Mouse (Mus musculus) MEL (cell line): ENCODE data around the gene Mthfd2. TPM values are rescaled to one million over a fixed set of nuclear protein-coding genes. Genes with fewer than 3 reads are reported as not detected.

Source experiments
- DNase-seq: peaks from one replicate; pipeline ENCODE4 v3.0.0; 2011; ENCODE audit warnings: low read depth, low spot score
- H3K27ac ChIP-seq: 2 replicates; pipeline ENCODE4 v1.5.1; 2012; ENCODE audit warnings: low read depth, mild to moderate bottlenecking, control low read depth, low read length, moderate library complexity; ENCODE audit not compliant: control insufficient read depth
- H3K27me3 ChIP-seq, 2 experiments: fragments of 150-350 bp in 1 of 2; sonication (generic) in 1 of 2; 2 replicates each; pipeline ENCODE4 v1.6.1; 2012; ENCODE audit warnings: low read length in 2 of 2, mild to moderate bottlenecking in 2 of 2, improper control_type of control experiment in 1 of 2, moderate library complexity in 1 of 2; ENCODE audit not compliant: insufficient read depth in 2 of 2, control insufficient read depth in 1 of 2
- H3K36me3 ChIP-seq, 2 experiments: 2 replicates each; pipeline ENCODE4 v1.6.1; 2012 to 2014; ENCODE audit warnings: low read length in 2 of 2, improper control_type of control experiment in 1 of 2, inconsistent platforms in 1 of 2, mild to moderate bottlenecking in 1 of 2; ENCODE audit not compliant: insufficient read depth in 2 of 2, control insufficient read depth in 1 of 2
- H3K4me1 ChIP-seq, 2 experiments: fragments of 150-350 bp in 1 of 2; sonication (generic) in 1 of 2; 2 replicates each; pipeline ENCODE4 v1.6.1; 2012; ENCODE audit warnings: low read length in 2 of 2, improper control_type of control experiment in 1 of 2, mild to moderate bottlenecking in 1 of 2; ENCODE audit not compliant: insufficient read depth in 2 of 2, control insufficient read depth in 1 of 2
- H3K4me3 ChIP-seq, 2 experiments: fragments of 150-350 bp in 1 of 2; sonication (generic) in 1 of 2; 2 replicates each; pipeline ENCODE4 v1.5.1; 2012; ENCODE audit warnings: low read depth in 2 of 2, low read length in 2 of 2, mild to moderate bottlenecking in 2 of 2, moderate library complexity in 2 of 2, control low read depth in 1 of 2, improper control_type of control experiment in 1 of 2; ENCODE audit not compliant: control insufficient read depth in 1 of 2, insufficient read depth in 1 of 2
- H3K79me2 ChIP-seq: 2 replicates; pipeline ENCODE4 v1.6.1; 2012; ENCODE audit warnings: mild to moderate bottlenecking, low read length, moderate library complexity; ENCODE audit not compliant: control insufficient read depth, poor library complexity, insufficient read depth
- H3K9ac ChIP-seq: 2 replicates; pipeline ENCODE4 v1.6.1; 2012; ENCODE audit warnings: low read depth, mild to moderate bottlenecking, control low read depth, low read length, moderate library complexity; ENCODE audit not compliant: control insufficient read depth, poor library complexity, severe bottlenecking
- H3K9me3 ChIP-seq: fragments of 150-350 bp; sonication (generic); replicated peaks from 2 replicates; pipeline ENCODE4 v1.6.1; 2012; ENCODE audit warnings: mild to moderate bottlenecking, low read length, improper control_type of control experiment, moderate library complexity; ENCODE audit not compliant: insufficient read depth
- CHD1 ChIP-seq: IDR thresholded peaks from 2 replicates; pipeline ENCODE4 v1.6.1; 2012; ENCODE audit warnings: low read depth, mild to moderate bottlenecking, inconsistent platforms, low read length, improper control_type of control experiment
- CHD2 ChIP-seq: IDR thresholded peaks from 2 replicates; pipeline ENCODE4 v1.6.1; 2011; ENCODE audit warnings: low read length, improper control_type of control experiment
- CTCF ChIP-seq, 3 experiments: IDR thresholded peaks in 2 of 3; conservative IDR thresholded peaks in 1 of 3; 2 replicates each; pipeline ENCODE4 v1.5.1; 2011 to 2012; ENCODE audit warnings: low read length in 3 of 3, low read depth in 2 of 3, mild to moderate bottlenecking in 2 of 3, improper control_type of control experiment in 1 of 3, inconsistent platforms in 1 of 3, mixed read lengths in 1 of 3, moderate library complexity in 1 of 3; ENCODE audit not compliant: control insufficient read depth in 1 of 3, insufficient read depth in 1 of 3, poor library complexity in 1 of 3, severe bottlenecking in 1 of 3
- E2F4 ChIP-seq: IDR thresholded peaks from 2 replicates; pipeline ENCODE4 v1.6.1; 2011; ENCODE audit warnings: low read depth, low read length, improper control_type of control experiment, borderline replicate concordance
- EP300 ChIP-seq, 2 experiments: IDR thresholded peaks; 2 replicates each; pipeline ENCODE4 v1.6.1; 2011; ENCODE audit warnings: improper control_type of control experiment in 2 of 2, low read length in 2 of 2, low read depth in 1 of 2, mild to moderate bottlenecking in 1 of 2
- ETS1 ChIP-seq: IDR thresholded peaks from 2 replicates; pipeline ENCODE4 v1.6.1; 2012; ENCODE audit warnings: low read depth, mild to moderate bottlenecking, inconsistent platforms, low read length, improper control_type of control experiment, moderate library complexity
- GABPA ChIP-seq: IDR thresholded peaks from 2 replicates; pipeline ENCODE4 v1.6.1; 2012; ENCODE audit warnings: low read depth, mild to moderate bottlenecking, inconsistent platforms, low read length, improper control_type of control experiment, moderate library complexity
- HCFC1 ChIP-seq: IDR thresholded peaks from 2 replicates; pipeline ENCODE4 v1.6.1; 2012; ENCODE audit warnings: low read depth, mild to moderate bottlenecking, inconsistent platforms, low read length, improper control_type of control experiment, moderate library complexity
- JUND ChIP-seq: IDR thresholded peaks from 2 replicates; pipeline ENCODE4 v1.6.1; 2011; ENCODE audit warnings: low read depth, mild to moderate bottlenecking, improper control_type of control experiment, low read length
- KAT2A ChIP-seq: conservative IDR thresholded peaks from 2 replicates; pipeline ENCODE4 v1.6.1; 2012; ENCODE audit warnings: low read depth, low read length, improper control_type of control experiment, inconsistent platforms
- MAFK ChIP-seq: IDR thresholded peaks from 2 replicates; pipeline ENCODE4 v1.6.1; 2011; ENCODE audit warnings: low read depth, mild to moderate bottlenecking, low read length, improper control_type of control experiment, borderline replicate concordance
- MAX ChIP-seq: IDR thresholded peaks from 2 replicates; pipeline ENCODE4 v1.6.1; 2011; ENCODE audit warnings: low read length, improper control_type of control experiment
- MAZ ChIP-seq: IDR thresholded peaks from 2 replicates; pipeline ENCODE4 v1.6.1; 2012; ENCODE audit warnings: low read depth, mild to moderate bottlenecking, inconsistent platforms, low read length, improper control_type of control experiment
- MEF2A ChIP-seq: IDR thresholded peaks from 2 replicates; pipeline ENCODE4 v1.6.1; 2014; ENCODE audit warnings: low read depth, mild to moderate bottlenecking, inconsistent platforms, low read length, improper control_type of control experiment; ENCODE audit not compliant: poor library complexity, insufficient replicate concordance, severe bottlenecking; ENCODE audit errors: extremely low read depth
- MXI1 ChIP-seq: IDR thresholded peaks from 2 replicates; pipeline ENCODE4 v1.6.1; 2011; ENCODE audit warnings: mild to moderate bottlenecking, low read depth, low read length, improper control_type of control experiment
- MYB ChIP-seq: IDR thresholded peaks from 2 replicates; pipeline ENCODE4 v1.6.1; 2011; ENCODE audit warnings: mild to moderate bottlenecking, low read depth, low read length, improper control_type of control experiment
- MYC ChIP-seq: IDR thresholded peaks from 2 replicates; pipeline ENCODE4 v1.6.1; 2011; ENCODE audit warnings: low read depth, mild to moderate bottlenecking, low read length, improper control_type of control experiment, moderate library complexity
- NELFE ChIP-seq: IDR thresholded peaks from 2 replicates; pipeline ENCODE4 v1.6.1; 2011; ENCODE audit warnings: low read depth, low read length, improper control_type of control experiment
- NRF1 ChIP-seq: IDR thresholded peaks from 2 replicates; pipeline ENCODE4 v1.6.1; 2014; ENCODE audit warnings: low read depth, mild to moderate bottlenecking, inconsistent platforms, low read length, improper control_type of control experiment, moderate library complexity; ENCODE audit not compliant: poor library complexity, insufficient read depth, severe bottlenecking
- POLR2A ChIP-seq, 2 experiments: IDR thresholded peaks; 2 replicates each; pipeline ENCODE4 v1.6.1; 2011 to 2012; ENCODE audit warnings: low read length in 2 of 2, mild to moderate bottlenecking in 2 of 2, control low read depth in 1 of 2, improper control_type of control experiment in 1 of 2, low read depth in 1 of 2, moderate library complexity in 1 of 2; ENCODE audit not compliant: control insufficient read depth in 1 of 2, insufficient read depth in 1 of 2, poor library complexity in 1 of 2
- SMC3 ChIP-seq: IDR thresholded peaks from 2 replicates; pipeline ENCODE4 v1.6.1; 2011; ENCODE audit warnings: low read depth, low read length, improper control_type of control experiment
- TCF12 ChIP-seq: IDR thresholded peaks from 2 replicates; pipeline ENCODE4 v1.6.1; 2014; ENCODE audit warnings: low read depth, mild to moderate bottlenecking, inconsistent platforms, low read length, improper control_type of control experiment, moderate library complexity
- UBTF ChIP-seq: IDR thresholded peaks from 2 replicates; pipeline ENCODE4 v1.6.1; 2012; ENCODE audit warnings: low read depth, mild to moderate bottlenecking, inconsistent platforms, low read length, improper control_type of control experiment, moderate library complexity, borderline replicate concordance; ENCODE audit not compliant: insufficient read depth
- USF1 ChIP-seq: IDR thresholded peaks from 2 replicates; pipeline ENCODE4 v1.6.1; 2014; ENCODE audit warnings: low read depth, mild to moderate bottlenecking, inconsistent platforms, low read length, improper control_type of control experiment, moderate library complexity
- USF2 ChIP-seq, 2 experiments: IDR thresholded peaks; 2 replicates each; pipeline ENCODE4 v1.6.1; 2011 to 2012; ENCODE audit warnings: improper control_type of control experiment in 2 of 2, low read length in 2 of 2, borderline replicate concordance in 1 of 2, inconsistent platforms in 1 of 2, low read depth in 1 of 2, mild to moderate bottlenecking in 1 of 2; ENCODE audit not compliant: insufficient read depth in 1 of 2
- ZKSCAN1 ChIP-seq: IDR thresholded peaks from 2 replicates; pipeline ENCODE4 v1.6.1; 2012; ENCODE audit warnings: low read depth, mild to moderate bottlenecking, inconsistent platforms, low read length, improper control_type of control experiment, moderate library complexity
- ZMIZ1 ChIP-seq: IDR thresholded peaks from 2 replicates; pipeline ENCODE4 v1.6.1; 2012; ENCODE audit warnings: low read depth, mild to moderate bottlenecking, inconsistent platforms, low read length, improper control_type of control experiment, moderate library complexity
- ZNF384 ChIP-seq: IDR thresholded peaks from 2 replicates; pipeline ENCODE4 v1.6.1; 2012; ENCODE audit warnings: low read depth, mild to moderate bottlenecking, inconsistent platforms, low read length, improper control_type of control experiment
- polyA plus RNA-seq, 2 experiments: library from polyadenylated mRNA; stranded (reverse) in 1 of 2; unstranded in 1 of 2; fragments of >175 nt in 1 of 2; fragments of >200 nt in 1 of 2; gene quantifications; 2 replicates each; pipeline versions ENCODE4 v1.2.1 to v1.2.4; 2012; ENCODE audit warnings: low replicate concordance in 2 of 2, low read depth in 1 of 2; ENCODE audit not compliant: insufficient read length in 2 of 2, insufficient read depth in 1 of 2, missing spikeins in 1 of 2
- total RNA-seq: library from RNA; depleted of rRNA; stranded (reverse); fragments of 300-350 nt; gene quantifications from 2 replicates; pipeline ENCODE4 v1.2.3, GENCODE M21; 2012

Gene Mthfd2
- total and polyA plus RNA-seq, 3 experiments = 80.5 to 558 (median 219) TPM

- no peaks in the 10 kb centered on the region for H3K9me3 ChIP-seq
- H3K4me3 ChIP-seq = no peak overlapping the region; a peak in 1 of 4 replicates
- H3K36me3 ChIP-seq = peaks cover 7 to 27% of the 10 kb centered on the region in 2 experiments
- peaks cover 13 to 32% of the 10 kb centered on the region in 2 experiments for H3K4me1 ChIP-seq
- no peaks in the 10 kb centered on the region for H3K27me3 ChIP-seq
- peaks cover 16% of the 10 kb centered on the region for H3K79me2 ChIP-seq
- peak overlapping the region; percentile 53 for H3K9ac ChIP-seq
- no peak for DNase-seq
- peak overlapping the region; percentile 92 for H3K27ac ChIP-seq
- TF ChIP-seq ZKSCAN1 (no peak), MYB (no peak)
These were observed 27.1 kb upstream of the Mthfd2 start for GRCm38 (mm10) chr6:83352666-83353410.

- DNase-seq = peak; percentile 94
- Histone ChIP-seq H3K36me3 (peaks cover 2 to 32% of the 10 kb centered on the region in 2 experiments; a peak in 3 of 4 replicates), H3K4me3 (peak overlapping the region; percentile 15 to 39), H3K4me1 (peaks cover 17 to 34% of the 10 kb centered on the region in 2 experiments), H3K9ac (peak overlapping the region; percentile 87), H3K9me3 (no peaks in the 10 kb centered on the region), H3K27ac (peak overlapping the region; percentile 92), H3K27me3 (no peaks in the 10 kb centered on the region), H3K79me2 (peaks cover 16% of the 10 kb centered on the region)
- TF ChIP-seq TCF12 (peak; percentile 98), CHD1 (no peak), MEF2A (no peak), SMC3 (peak; percentile 33; the same call in 1 of the 2 replicates), EP300 (IDR thresholded peaks at IDR 0.05; ENCODE audit: low read depth in 1 of 2, low read length in 2 of 2) (peak; percentile 93 to 95), USF2 (IDR thresholded peaks at IDR 0.05; ENCODE audit: borderline replicate concordance in 1 of 2, insufficient read depth in 1 of 2, low read depth in 1 of 2, low read length in 2 of 2) (no peak), NRF1 (no peak), CTCF (IDR thresholded peaks at IDR 0.05 in 2 of 3, conservative IDR thresholded peaks at IDR 0.05 in 1 of 3; ENCODE audit: control insufficient read depth in 1 of 3, insufficient read depth in 1 of 3, low read depth in 2 of 3, low read length in 3 of 3, poor library complexity in 1 of 3, severe bottlenecking in 1 of 3) (no peak), UBTF (no peak), MAZ (no peak), MXI1 (peak; percentile 71), ZNF384 (no peak), MYC (peak; percentile 68), KAT2A (no peak), JUND (no peak), MAFK (0 out of 2 replicates have a peak, but pooled peaks have one; percentile 24), ZMIZ1 (no peak), ETS1 (peak; percentile 81), GABPA (no peak), MAX (no peak; the same call in 1 of the 2 replicates), NELFE (no peak), HCFC1 (no peak), CHD2 (no peak; the same call in 1 of the 2 replicates), POLR2A (IDR thresholded peaks at IDR 0.05; ENCODE audit: control insufficient read depth in 1 of 2, insufficient read depth in 1 of 2, low read depth in 1 of 2, low read length in 2 of 2, poor library complexity in 1 of 2) (peak in 1 of 2 experiments; percentile 56; a peak in 2 of 4 replicates), USF1 (no peak), E2F4 (no peak)
These were observed 25.9 kb upstream of the Mthfd2 start for GRCm38 (mm10) chr6:83351490-83352160.
